Mouse (Mus musculus) hindbrain, embryonic 14.5 days (tissue): ENCODE data around the gene Clmn. TPM values are rescaled to one million over a fixed set of nuclear protein-coding genes. Genes with fewer than 3 reads are reported as not detected.
A peak's percentile ranks its signal among the peaks of the same experiment; 100 is the strongest.

Experiments used
- ATAC-seq: fragments of 200-750 bp; cut with Nextera tagmentation; 2 replicates; pipeline ENCODE4 v1.8.0; 2017; ENCODE audit warnings: moderate number of reproducible peaks, mild to moderate bottlenecking, moderate TSS enrichment, moderate library complexity; ENCODE audit not compliant: low FRiP score
- DNase-seq: peaks from one replicate; pipeline ENCODE4 v3.0.0-alpha.2; 2015; ENCODE audit warnings: low spot score
- H3K27ac ChIP-seq: fragments of 300-500 bp; sonication (generic); 2 replicates; pipeline ENCODE4 v1.5.1; 2014; ENCODE audit warnings: mild to moderate bottlenecking, moderate library complexity
- H3K27me3 ChIP-seq: fragments of 300-500 bp; sonication (generic); 2 replicates; pipeline ENCODE4 v1.6.1; 2014; ENCODE audit warnings: mild to moderate bottlenecking, low read length, mixed read lengths; ENCODE audit not compliant: control insufficient read depth, insufficient read depth
- H3K36me3 ChIP-seq: fragments of 300-500 bp; sonication (generic); replicated peaks from 2 replicates; pipeline ENCODE4 v1.6.1; 2014; ENCODE audit not compliant: control insufficient read depth, insufficient read depth
- H3K4me1 ChIP-seq: fragments of 300-500 bp; sonication (generic); replicated peaks from 2 replicates; pipeline ENCODE4 v1.6.1; 2014; ENCODE audit warnings: antibody characterized with exemption, low read length, mixed read lengths; ENCODE audit not compliant: control insufficient read depth, insufficient read depth
- H3K4me2 ChIP-seq: fragments of 300-500 bp; sonication (generic); replicated peaks from 2 replicates; pipeline ENCODE4 v1.6.1; 2014; ENCODE audit warnings: mild to moderate bottlenecking, moderate library complexity
- H3K4me3 ChIP-seq: fragments of 300-500 bp; sonication (generic); replicated peaks from 2 replicates; pipeline ENCODE4 v1.5.1; 2014; ENCODE audit warnings: mild to moderate bottlenecking, low read length
- H3K9ac ChIP-seq: fragments of 300-500 bp; sonication (generic); 2 replicates; pipeline ENCODE4 v1.6.1; 2014
- H3K9me3 ChIP-seq: fragments of 300-500 bp; sonication (generic); 2 replicates; pipeline ENCODE4 v1.6.1; 2016; ENCODE audit warnings: low read length; ENCODE audit not compliant: control insufficient read depth
- WGBS: fragments of 180-500 bp; shearing (Covaris S2); extraction: QIAGEN DNeasy Blood & Tissue Kit; methylation state at CpG from one replicate; pipeline ENCODE4 v1.1.7; 2014; 5-methylcytosine and 5-hydroxymethylcytosine counted together
- polyA plus RNA-seq: library from polyadenylated mRNA; unstranded; fragments of >200 nt; fragmentation: Nextera tagmentation; extraction: Ambion mirVana; gene quantifications from 2 replicates; pipeline ENCODE4 v1.2.1, GENCODE M21; 2014

Clmn gene
- polyA plus RNA-seq, 1 experiment from 2014 or later, result 1.7 TPM

DNA sequence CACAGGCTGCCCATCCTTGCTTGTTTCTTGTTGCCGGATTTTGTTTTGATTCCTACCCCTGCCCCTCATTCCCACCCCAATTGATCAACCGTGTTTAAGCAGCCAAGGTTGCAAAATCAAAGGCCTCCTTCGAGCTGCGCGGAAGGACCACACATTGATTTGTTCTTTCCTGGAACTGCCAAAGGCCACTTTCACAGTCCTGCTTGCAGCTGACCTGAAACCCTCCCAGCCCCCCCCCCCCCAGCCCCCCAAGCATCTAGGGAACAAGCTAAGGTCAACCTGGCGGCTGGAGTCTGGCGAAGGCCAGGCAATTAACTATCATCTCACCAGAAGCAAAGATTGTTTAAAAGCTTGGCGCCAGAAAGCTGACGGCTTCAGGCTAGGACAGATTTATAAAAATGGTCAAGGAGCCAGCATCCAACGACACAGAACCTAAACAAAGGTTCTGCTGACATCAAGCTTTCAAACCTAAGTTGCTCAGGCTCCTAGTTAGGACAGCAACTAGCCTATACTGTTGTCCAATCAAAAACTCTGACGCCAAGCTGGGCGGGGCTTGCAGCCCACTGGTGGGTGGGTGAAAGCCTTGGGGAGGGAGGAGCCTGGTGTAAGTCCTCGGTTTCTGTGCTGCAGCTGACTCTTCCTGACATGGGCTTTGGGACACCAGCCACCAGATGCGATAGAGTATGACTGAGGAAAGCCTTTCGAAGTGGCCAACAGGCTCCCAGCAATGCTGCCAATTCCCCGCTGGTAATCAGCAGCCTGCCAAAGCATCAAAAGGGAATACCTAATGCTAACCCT lies 13.0 kb downstream of the Clmn start:
- 0 out of 2 replicates have a peak, but pooled peaks cover 6% of the 10 kb centered on the region for H3K4me1 ChIP-seq
- ATAC-seq (peak; percentile 78; the same call in 1 of the 2 replicates), DNase-seq (peak; percentile 62)
- H3K9me3 ChIP-seq, result no peaks in the 10 kb centered on the region
- 29% methylated on average over 16 of the region's 16 CpGs for WGBS
- H3K4me2 ChIP-seq, result peak overlapping the region; percentile 10; the same call in 1 of the 2 replicates
- H3K36me3 ChIP-seq, result no peaks in the 10 kb centered on the region
- H3K4me3 ChIP-seq, result no peak overlapping the region
- no peaks in the 10 kb centered on the region for H3K27me3 ChIP-seq
- H3K27ac ChIP-seq, result no peak overlapping the region
- no peak overlapping the region for H3K9ac ChIP-seq

DNA sequence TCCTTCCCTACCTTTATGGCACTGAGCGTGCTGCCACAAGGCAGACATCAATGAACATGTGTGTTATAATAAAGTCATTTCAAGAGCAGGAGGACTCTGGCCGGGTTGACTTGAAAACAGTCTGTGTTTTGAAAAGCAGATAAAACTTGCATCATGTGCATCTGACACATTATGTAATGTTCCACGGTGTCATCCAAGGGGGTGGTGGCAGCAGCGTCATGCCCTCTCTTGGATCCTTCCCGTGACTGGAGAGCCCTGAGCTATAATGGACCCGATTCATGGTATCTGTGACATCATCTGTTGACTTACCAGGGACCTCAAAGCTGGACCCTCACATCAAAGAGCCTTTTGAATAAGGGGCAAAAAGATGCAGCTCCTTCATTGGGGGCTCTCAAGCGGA lies 14.8 kb downstream of the Clmn start:
- Histone ChIP-seq H3K27ac (no peak overlapping the region), H3K4me2 (no peak overlapping the region), H3K36me3 (no peaks in the 10 kb centered on the region), H3K4me3 (no peak overlapping the region), H3K9me3 (no peaks in the 10 kb centered on the region), H3K4me1 (0 out of 2 replicates have a peak, but pooled peaks cover 10% of the 10 kb centered on the region), H3K27me3 (no peaks in the 10 kb centered on the region), H3K9ac (no peak overlapping the region)
- ATAC-seq, result no peak
- 89% methylated on average over 7 of the region's 7 CpGs for WGBS
- no peak for DNase-seq

DNA sequence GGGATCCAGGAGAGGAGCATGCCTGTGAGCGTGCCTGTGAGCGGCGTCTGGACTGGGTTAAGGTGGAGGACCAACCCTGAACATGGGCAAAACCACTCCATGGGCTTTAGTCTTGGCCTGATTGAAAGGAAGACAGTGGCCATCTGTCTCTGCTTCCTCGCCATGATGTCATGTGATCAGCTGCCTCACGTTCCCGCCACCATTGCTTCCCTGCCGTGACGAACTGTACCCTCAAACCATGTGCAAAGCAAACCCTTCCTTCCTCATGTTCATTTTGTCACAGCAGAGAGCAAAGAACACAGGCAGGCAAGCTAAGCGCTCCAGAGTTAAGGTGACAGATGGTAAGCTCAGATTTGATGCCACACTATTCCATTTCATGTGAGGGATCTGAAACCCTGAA lies 16.2 kb downstream of the Clmn start:
- H3K4me1 ChIP-seq, result 0 out of 2 replicates have a peak, but pooled peaks cover 10% of the 10 kb centered on the region
- 88% methylated on average over 9 of the region's 9 CpGs for WGBS
- no peak for DNase-seq
- no peaks in the 10 kb centered on the region for H3K9me3 ChIP-seq
- no peaks in the 10 kb centered on the region for H3K27me3 ChIP-seq
- H3K9ac ChIP-seq, result no peak overlapping the region
- H3K4me3 ChIP-seq, result no peak overlapping the region
- no peak overlapping the region for H3K27ac ChIP-seq
- H3K36me3 ChIP-seq, result no peaks in the 10 kb centered on the region
- no peak overlapping the region for H3K4me2 ChIP-seq
- no peak for ATAC-seq

DNA sequence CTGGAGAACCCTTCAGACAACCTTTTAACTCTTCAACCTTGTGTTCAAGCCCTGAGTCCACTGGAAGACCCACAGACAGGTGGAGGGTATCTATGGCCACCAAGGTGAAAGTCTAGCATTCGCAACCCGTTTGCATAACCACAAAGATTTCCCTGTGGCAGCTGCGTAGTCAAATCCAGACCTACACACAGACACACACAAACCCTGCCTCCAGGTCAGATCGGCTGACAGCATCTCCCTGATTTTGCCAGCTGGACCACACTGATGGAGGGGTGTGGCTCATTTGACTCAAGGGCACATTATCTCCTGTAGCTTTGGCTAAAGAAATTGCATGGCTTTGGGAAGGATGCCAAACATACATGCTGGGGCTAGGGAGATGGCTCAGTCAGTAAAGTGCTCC lies 17.6 kb downstream of the Clmn start:
- WGBS, result 87% methylated on average over 4 of the region's 4 CpGs
- Histone ChIP-seq H3K36me3 (no peaks in the 10 kb centered on the region), H3K9ac (no peak overlapping the region), H3K27me3 (no peaks in the 10 kb centered on the region), H3K27ac (no peak overlapping the region), H3K9me3 (no peaks in the 10 kb centered on the region), H3K4me1 (0 out of 2 replicates have a peak, but pooled peaks cover 10% of the 10 kb centered on the region), H3K4me2 (no peak overlapping the region), H3K4me3 (no peak overlapping the region)
- no peak for ATAC-seq
- DNase-seq, result no peak

DNA sequence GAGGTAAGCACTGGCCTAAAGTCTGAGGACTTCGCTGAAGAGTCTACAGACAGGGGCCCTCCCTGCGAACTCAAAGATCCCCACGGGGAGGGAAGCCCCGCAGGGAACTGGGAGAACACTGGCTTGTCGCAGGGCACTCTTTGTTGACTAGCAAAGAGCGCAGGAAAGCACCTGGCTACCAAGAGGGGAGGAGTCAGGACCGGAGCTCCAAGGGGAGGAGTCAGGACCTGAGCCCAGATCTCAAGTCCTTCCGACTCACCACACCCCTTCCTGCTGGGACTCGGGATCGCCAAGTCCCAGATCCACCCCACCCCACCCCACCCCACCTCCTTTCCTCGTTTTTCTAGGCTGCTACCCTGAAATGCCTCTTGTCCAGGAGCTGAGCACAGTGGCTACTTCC lies 19.2 kb downstream of the Clmn start:
- WGBS, result 5% methylated on average over 11 of the region's 11 CpGs
- Histone ChIP-seq H3K4me3 (no peak overlapping the region), H3K4me1 (0 out of 2 replicates have a peak, but pooled peaks cover 4% of the 10 kb centered on the region), H3K27me3 (no peaks in the 10 kb centered on the region), H3K27ac (no peak overlapping the region), H3K9me3 (no peaks in the 10 kb centered on the region), H3K36me3 (no peaks in the 10 kb centered on the region), H3K9ac (no peak overlapping the region), H3K4me2 (peak overlapping the region; percentile 17)
- no peak for ATAC-seq
- DNase-seq, result no peak

DNA sequence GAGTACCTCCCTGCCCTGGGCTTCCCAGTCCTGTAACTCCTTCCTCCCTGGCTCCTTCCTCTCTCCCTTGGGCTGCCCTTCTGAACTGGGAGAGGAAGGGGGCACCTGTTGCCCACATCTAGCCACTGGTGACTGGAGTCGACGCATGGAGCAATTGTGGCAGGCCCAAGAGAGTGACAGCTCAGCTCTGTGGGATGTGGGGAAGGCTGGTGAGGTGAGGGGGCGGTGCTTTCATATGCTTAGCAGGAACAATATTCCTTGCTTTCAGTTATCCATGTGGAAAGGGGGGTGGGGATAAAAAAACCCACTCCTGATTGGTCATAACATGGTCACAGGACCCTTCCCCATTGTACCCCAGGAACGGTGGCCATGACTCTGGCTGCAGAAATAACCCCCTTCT lies 19.9 kb downstream of the Clmn start:
- 49% methylated on average over 4 of the region's 4 CpGs for WGBS
- no peak overlapping the region for H3K27ac ChIP-seq
- DNase-seq (no peak), ATAC-seq (no peak)
- H3K4me1 ChIP-seq, result 0 out of 2 replicates have a peak, but pooled peaks cover 4% of the 10 kb centered on the region
- H3K9ac ChIP-seq, result no peak overlapping the region
- H3K4me3 ChIP-seq, result no peak overlapping the region
- no peak overlapping the region for H3K4me2 ChIP-seq
- no peaks in the 10 kb centered on the region for H3K27me3 ChIP-seq
- no peaks in the 10 kb centered on the region for H3K36me3 ChIP-seq
- no peaks in the 10 kb centered on the region for H3K9me3 ChIP-seq

DNA sequence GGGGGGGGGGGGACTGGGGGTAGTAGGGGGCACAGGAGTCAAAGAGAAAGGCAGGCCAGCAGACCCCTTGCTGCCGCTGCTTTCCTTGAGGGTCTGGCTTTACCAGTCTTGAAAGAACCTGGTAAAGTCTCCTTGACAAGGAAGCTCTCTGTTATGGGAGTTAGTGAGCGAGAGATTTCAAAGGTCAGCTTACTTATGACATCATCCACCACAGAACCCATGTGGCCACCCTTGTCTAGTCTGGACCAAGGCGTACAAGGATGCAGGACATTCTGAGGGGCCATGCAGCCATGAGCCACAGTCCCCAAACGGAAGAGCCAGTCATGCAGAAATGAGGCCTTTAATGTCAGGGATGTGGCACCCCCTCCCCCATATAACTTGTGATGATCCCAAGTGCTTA lies 20.6 kb downstream of the Clmn start:
- ATAC-seq, result no peak
- Histone ChIP-seq H3K4me3 (no peak overlapping the region), H3K27me3 (no peaks in the 10 kb centered on the region), H3K27ac (no peak overlapping the region), H3K9ac (no peak overlapping the region), H3K9me3 (no peaks in the 10 kb centered on the region), H3K4me2 (no peak overlapping the region), H3K4me1 (0 out of 2 replicates have a peak, but pooled peaks cover 4% of the 10 kb centered on the region), H3K36me3 (no peaks in the 10 kb centered on the region)
- 76% methylated on average over 4 of the region's 4 CpGs for WGBS
- no peak for DNase-seq

DNA sequence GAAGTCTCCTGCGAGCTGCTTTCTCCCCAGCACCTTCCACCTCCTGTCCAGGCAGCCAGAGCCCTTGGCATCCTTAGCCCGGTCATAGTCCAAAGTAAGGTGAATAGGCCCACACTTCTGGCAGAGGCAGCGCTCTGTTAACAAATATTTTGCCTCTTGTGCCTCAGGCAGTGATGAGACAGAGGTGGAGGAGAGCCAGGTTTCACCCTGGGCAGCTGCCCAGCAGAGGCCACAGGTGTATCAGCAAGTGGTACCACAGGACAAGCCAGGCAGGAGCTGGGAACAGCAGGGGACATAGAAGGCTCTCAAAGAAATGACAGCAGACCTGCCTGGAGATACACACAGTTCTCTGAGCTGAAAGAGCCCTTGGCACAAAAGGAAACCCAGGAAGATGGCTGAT lies 23.6 kb downstream of the Clmn start:
- Histone ChIP-seq H3K4me3 (no peak overlapping the region), H3K9me3 (no peaks in the 10 kb centered on the region), H3K4me1 (0 out of 2 replicates have a peak, but pooled peaks cover 4% of the 10 kb centered on the region), H3K9ac (no peak overlapping the region), H3K27ac (no peak overlapping the region), H3K4me2 (no peak overlapping the region), H3K27me3 (no peaks in the 10 kb centered on the region), H3K36me3 (no peaks in the 10 kb centered on the region)
- 79% methylated on average over 3 of the region's 3 CpGs for WGBS
- no peak for ATAC-seq
- no peak for DNase-seq

DNA sequence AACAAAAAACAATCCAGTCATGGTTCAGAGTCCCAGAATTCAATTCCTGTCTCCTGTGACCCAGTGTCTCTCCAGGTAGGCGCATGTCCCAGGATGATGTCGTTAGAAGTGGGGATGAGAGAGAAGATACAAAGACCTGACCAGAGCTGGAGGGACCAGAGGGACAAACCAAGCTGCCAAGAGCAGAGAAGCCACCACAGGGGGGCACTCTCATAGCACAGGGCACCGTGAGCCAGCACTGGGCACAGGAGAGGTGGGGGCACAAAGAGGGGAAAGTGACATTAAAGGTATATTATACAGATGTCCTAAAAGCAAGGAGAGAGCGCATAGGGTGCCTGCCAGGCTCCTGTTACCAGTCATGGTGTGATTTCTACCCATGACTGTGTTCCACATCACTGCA lies 25.9 kb downstream of the Clmn start:
- no peak overlapping the region for H3K4me3 ChIP-seq
- no peaks in the 10 kb centered on the region for H3K9me3 ChIP-seq
- no peak overlapping the region for H3K27ac ChIP-seq
- no peak for DNase-seq
- ATAC-seq, result no peak
- no peak overlapping the region for H3K4me2 ChIP-seq
- H3K9ac ChIP-seq, result no peak overlapping the region
- H3K36me3 ChIP-seq, result no peaks in the 10 kb centered on the region
- 53% methylated on average over 4 of the region's 4 CpGs for WGBS
- no peaks in the 10 kb centered on the region for H3K27me3 ChIP-seq
- H3K4me1 ChIP-seq, result peaks cover 8% of the 10 kb centered on the region; the same call in 1 of the 2 replicates
